Mouse (Mus musculus): ENCODE data around the gene Atp6v1fnb. TPM values are rescaled to one million over a fixed set of nuclear protein-coding genes. Genes with fewer than 3 reads are reported as not detected.

Atp6v1fnb gene
- total RNA-seq (2021), result not detected
- long read RNA-seq, experiment 1, result 0 reads
- long read RNA-seq, experiment 2, result 0 reads

DNA sequence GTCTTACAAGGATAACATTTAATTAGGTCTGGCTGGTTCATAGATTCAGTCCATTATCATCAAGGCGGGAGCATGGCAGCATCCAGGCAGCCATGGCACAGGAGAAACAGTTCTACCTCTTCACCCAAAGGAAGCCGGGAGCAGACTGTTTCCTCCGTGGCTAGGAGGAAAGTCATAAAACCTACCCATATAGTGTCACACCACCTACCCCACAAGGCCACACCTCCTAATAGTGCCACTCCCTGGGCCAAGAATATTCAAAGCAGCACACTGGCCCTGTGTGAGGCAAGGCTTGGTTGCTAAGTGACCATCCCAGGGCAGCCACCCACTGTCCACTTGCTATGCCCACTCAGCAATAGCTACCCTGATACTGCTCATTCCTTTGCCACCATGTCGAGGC lies at the start of gene Atp6v1fnb:
Gene Atp6v1fnb, plus strand, starts transcription at position 301 of the 400 bp plus-strand sequence.
- Histone ChIP-seq H3K27ac (no peak within 1 kb of the TSS), H3K4me3 (no peak within 1 kb of the TSS)
- DNase-seq, result no peak
- intact Hi-C loops (cut with DNase I), result no loop called here
- no peak for TF ChIP-seq CTCF (IDR thresholded peaks at IDR 0.05)

DNA sequence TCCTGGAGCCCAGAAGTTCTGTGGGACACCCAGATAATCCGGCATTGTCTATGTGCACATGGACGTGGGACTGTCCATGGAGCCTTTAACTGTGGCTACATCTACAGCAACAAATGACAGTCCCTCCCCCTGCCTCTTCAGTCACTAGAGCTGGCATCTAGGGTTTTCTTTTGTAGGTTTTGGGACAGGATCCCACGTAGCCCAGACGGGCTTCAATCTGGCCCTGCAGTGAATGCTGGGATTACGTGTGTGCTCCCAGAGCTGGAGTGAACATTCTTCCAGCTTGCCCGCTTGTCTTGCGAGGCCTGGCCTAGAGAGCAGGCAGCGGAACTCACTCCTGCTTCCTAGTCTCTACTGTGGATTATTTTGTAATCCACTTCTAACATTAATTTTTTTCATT lies 46.1 kb upstream of the Atp6v1fnb start:
- Histone ChIP-seq H3K27ac (no peak overlapping the region), H3K4me3 (no peak overlapping the region)
- no peak for DNase-seq
- intact Hi-C loops (cut with DNase I), result no loop called here
- no peak for TF ChIP-seq CTCF (IDR thresholded peaks at IDR 0.05)

DNA sequence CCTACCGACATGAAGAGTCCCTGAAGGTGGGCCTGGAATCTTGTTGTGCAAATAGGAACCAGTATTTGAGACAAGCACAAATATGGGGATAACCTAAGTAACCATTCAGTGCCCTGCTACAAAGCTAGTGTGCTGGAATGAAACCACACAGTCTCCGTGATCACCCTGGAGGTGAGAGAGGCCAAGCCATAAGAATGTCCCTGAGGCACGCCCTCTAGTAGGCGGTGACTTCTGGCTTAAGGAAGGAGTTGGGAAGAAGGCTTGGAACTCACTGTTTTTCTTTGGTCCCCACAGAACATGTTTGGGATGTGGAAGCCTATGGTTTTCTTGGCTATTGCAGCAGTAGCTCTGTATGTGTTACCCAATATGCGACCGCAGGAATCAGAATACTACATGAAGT lies 44.9 kb upstream of the Atp6v1fnb start:
- H3K4me3 ChIP-seq, result no peak overlapping the region
- no peak for TF ChIP-seq CTCF (IDR thresholded peaks at IDR 0.05)
- intact Hi-C loops (cut with DNase I), result no loop called here
- no peak for DNase-seq
- H3K27ac ChIP-seq, result no peak overlapping the region

DNA sequence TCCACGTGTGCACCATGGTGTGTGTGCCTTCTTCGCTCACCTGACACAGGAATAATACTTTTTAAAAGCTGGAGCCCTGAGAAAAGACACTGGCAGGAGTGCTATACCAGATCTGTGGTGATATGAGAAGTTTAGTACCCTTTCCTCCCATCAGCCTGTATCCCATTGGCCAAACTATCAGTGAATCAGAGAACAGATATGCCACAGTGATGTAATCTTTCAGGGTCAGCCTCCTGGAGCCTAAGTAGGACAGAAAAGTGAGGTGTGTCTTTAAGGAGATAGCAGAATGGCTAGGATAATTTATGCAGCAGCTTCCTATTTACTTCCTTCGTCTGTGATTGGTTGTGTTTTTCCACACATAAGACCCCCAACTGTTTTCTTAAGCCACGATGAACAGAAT lies 43.1 kb upstream of the Atp6v1fnb start:
- intact Hi-C loops (cut with DNase I), result no loop called here
- no peak for DNase-seq
- no peak overlapping the region for H3K27ac ChIP-seq
- no peak for TF ChIP-seq CTCF (IDR thresholded peaks at IDR 0.05)
- no peak overlapping the region for H3K4me3 ChIP-seq

DNA sequence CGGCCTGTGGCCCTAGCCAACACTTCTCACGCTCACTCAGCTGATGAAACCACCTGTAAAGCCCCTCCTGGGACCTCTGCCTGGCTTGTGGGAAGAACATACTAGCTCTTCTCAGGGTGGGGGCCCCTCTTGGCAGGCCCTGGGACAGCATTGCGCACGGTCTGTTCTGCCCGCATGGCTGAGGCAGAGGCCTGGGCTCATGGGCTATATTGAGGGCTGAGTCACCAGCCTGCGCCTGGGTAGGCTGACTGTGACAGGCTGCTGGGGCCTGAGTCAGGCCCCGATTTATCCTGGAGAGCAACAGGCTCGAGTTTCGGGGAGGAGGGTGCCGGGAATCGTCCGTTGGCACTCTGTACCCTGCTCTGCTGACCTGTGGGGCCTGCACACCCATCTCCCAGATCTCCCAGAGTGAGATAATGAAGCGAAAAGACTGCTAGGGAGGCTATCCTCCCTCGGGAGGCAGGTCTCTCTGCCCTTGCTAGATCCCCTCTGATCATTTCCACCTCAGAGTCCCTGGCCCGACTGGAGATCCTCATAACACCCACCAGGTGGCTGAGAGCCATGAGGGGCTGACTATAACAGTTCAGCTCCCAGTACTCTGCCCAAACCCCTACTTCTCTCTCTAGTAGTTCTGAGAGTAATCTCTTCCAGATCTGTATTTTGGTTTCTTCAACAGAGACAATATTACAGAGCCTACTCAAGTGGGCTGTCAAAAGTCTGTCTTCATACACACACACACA lies 40.4 kb upstream of the Atp6v1fnb start:
- DNase-seq, result peak; percentile 90
- intact Hi-C loops (cut with DNase I), result no loop called here
- TF ChIP-seq CTCF (IDR thresholded peaks at IDR 0.05), result no peak
- Histone ChIP-seq H3K27ac (peak overlapping the region; percentile 99), H3K4me3 (peak overlapping the region; percentile 94)

DNA sequence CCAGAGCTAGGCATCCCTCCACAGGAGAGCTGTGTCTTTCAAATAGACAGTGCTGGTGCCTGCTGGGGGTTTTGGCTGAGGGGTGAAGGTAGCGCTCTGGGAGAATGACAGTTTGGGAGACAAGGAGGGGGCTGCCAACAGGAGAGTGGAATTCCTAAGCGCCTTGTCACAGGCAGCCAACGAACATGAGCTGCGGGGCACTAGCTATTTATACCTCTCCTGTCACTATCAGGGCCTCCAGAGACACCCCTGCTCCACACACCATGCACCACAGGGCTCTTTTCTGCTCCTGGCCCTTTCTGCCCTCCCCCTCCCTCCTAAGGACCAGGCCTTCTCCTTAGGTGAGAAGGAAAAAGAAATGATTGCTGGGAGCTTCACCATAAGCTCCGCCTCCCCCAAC lies 39.8 kb upstream of the Atp6v1fnb start:
- peak overlapping the region; percentile 94 for H3K4me3 ChIP-seq
- intact Hi-C loops (cut with DNase I), result no loop called here

DNA sequence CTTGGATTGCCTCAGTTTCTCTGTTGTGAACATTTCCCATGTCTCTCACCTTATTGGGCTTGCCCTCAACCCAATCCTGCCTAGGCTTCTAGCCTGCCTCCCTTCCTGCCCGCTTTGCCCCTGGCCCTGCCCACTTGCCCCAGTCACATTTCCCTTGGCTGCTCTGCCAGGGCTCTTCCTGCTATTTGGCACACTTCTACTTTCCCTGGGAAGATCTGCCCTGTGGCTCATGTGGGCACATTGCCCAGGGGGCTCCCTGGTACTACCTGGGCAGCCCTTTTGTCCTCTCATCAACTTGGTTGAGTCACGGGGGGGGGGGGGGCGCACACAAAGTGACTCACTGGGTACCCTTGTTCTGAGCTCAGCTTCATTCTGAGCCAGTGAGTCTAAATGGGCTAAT lies 39.1 kb upstream of the Atp6v1fnb start:
- peak overlapping the region; percentile 99 for H3K27ac ChIP-seq
- intact Hi-C loops (cut with DNase I), result no loop called here
- peak overlapping the region; percentile 94 for H3K4me3 ChIP-seq
- peak; percentile 72 for DNase-seq
- no peak for TF ChIP-seq CTCF (IDR thresholded peaks at IDR 0.05)

More for the DNA sequence above, 39.8 kb upstream of the Atp6v1fnb start:
- peak overlapping the region; percentile 99 for H3K27ac ChIP-seq
- TF ChIP-seq CTCF (IDR thresholded peaks at IDR 0.05), result no peak
- peak; percentile 77 for DNase-seq

DNA sequence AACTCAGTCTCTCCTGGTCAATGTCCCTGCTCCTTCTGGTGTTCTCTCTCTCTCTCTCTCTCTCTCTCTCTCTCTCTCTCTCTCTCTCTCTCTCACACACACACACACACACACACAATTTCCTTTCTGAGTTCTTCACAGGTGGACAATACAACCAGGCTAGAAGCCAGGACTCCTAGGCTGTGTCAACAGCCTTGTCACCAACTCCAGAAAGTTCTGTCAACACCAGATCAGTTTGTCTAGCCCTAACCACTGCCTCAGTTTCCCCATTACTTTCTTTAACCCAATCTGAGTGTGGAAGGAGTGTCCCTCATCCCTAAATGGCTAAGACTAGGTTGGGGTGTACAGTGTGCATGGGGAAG lies 38.6 kb upstream of the Atp6v1fnb start:
- intact Hi-C loops (cut with DNase I), result no loop called here
- peak overlapping the region; percentile 99 for H3K27ac ChIP-seq
- no peak for TF ChIP-seq CTCF (IDR thresholded peaks at IDR 0.05)
- DNase-seq, result no peak
- peak overlapping the region; percentile 94 for H3K4me3 ChIP-seq

DNA sequence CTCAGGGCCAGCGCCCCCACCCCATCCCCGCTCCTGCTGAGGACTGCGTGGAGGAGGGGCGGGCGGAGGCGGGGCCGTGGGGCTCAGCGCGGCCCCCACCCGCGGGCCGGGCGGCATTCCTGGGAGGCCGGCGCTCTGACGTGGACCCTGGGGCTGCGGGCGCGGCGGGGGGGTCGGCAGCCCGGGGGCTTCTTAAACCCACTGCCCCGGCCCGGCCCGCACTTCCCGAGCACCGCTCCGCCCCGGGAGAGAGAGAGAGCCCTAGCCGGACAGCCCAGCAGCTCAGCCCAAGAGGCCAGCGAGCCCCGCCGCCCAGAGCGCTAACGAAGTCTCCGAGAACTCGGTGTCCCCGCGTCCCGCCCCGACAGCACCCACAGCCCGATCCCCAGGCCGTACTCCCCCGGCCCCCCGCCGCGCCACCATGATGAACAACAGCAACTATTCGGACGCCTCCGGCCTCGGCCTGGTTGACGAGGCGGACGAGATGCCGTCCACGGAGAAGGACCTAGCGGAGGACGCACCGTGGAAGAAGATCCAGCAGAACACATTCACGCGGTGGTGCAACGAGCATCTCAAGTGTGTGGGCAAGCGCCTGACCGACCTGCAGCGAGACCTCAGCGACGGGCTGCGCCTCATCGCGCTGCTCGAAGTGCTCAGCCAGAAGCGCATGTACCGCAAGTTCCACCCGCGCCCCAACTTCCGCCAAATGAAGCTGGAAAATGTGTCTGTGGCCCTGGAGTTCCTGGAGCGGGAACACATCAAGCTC lies 38.0 kb upstream of the Atp6v1fnb start, which contains the start of gene Flnc:
Gene Flnc, plus strand, starts transcription at position 219 of the 766 bp plus-strand sequence.
- Histone ChIP-seq H3K4me3 (peak within 1 kb of the TSS; percentile 94), H3K27ac (peak within 1 kb of the TSS; percentile 99)
- intact Hi-C loops (cut with DNase I), result no loop called here
- peak; percentile 86 for DNase-seq
- no peak for TF ChIP-seq CTCF (IDR thresholded peaks at IDR 0.05)

DNA sequence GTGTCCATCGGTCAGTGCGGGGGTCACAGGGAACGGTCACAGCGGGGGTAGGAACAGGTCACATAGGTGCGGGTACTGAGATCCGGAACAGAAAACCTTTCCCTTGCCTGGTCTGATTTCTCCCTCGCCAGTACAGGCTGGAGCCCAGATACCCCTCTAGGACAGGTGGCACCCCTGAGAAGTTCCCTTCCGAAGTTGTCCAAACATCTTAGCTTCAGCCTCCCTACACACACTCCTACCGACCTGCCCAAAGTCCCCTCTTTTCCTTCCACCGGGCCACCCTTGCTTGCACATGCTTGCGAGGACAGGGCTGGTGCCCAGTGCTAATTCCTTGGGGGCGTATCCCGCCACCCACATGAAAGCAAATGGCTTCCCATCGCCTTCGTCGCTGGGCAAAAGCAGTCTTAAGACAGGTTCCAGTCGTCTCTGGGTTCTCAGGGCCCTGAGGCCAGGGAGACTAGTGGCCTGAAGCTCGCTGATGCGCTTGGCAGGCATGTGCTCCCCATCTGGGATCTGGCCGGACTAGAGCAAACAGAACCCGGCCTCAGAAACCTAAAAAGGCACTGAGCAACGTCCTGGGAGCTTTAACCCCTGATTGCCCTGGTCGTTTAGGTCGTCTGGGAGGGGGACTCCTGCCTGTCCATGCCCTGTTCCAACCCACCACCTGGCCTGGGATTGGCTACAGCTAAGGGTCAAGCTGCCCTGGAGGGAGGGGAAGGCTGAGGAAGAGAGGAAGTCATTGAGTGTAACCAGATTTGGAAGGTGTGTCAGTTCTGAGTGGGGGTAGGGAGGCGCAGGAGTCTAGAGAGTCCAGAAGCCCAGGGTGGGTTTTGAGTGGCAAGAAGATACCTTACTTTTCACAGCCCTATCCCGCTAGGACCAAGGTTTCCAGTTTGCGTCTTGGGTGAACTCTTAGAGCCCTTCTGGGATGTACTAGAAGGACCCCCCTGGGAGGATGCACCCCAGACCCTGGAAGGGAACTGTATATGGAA lies 37.1 kb upstream of the Atp6v1fnb start:
- DNase-seq, result peak; percentile 88
- Histone ChIP-seq H3K27ac (peak overlapping the region; percentile 99), H3K4me3 (peak overlapping the region; percentile 94)
- no peak for TF ChIP-seq CTCF (IDR thresholded peaks at IDR 0.05)
- intact Hi-C loops (cut with DNase I), result no loop called here

DNA sequence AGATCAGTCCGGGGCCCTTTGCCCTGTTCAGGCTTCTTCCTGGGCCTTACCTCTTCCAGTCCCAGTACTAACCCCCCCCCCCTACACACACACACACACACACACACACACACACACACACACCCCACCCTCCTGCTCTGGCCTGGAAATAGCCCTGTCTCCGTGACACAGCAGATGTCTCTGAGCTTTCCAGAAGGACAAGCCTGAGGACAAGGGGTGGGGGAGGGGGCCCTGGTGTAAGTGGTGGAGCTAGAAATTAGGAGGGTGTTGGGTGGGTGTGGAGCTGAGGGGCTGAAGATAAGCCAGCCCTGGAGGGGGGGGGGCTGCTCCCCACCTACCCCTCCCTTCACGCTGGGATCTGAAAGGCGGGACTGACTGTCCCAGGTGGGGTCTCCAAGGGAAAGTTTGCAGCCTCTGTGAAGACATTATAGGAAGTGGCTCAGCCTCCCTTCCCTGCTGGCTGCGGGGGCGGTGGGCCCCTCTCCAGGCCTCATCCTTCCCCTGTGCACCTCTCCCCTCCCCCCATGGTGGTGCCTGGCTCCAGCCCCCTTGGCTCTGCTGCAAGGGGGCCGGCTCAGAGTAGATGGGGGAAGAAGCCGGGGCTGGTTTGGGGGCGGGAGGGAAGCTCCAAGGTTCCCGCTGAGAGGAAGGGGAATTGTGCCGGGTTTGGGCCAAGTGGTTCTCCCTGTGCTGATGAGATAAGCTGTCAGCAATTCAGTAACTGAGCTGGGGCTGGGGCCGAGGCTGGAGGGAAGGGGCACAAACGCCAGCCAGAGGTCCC lies 36.1 kb upstream of the Atp6v1fnb start:
- Histone ChIP-seq H3K27ac (peak overlapping the region; percentile 99), H3K4me3 (peak overlapping the region; percentile 94)
- TF ChIP-seq CTCF (IDR thresholded peaks at IDR 0.05), result no peak
- peak; percentile 80 for DNase-seq
- intact Hi-C loops (cut with DNase I), result loop anchor here (5.0 kb wide), 1 partner anchor 73 kb away; no protein-coding TSS in a partner anchor

Measured in gastrocnemius, adult 2 months (tissue).